Mouse (Mus musculus): ENCODE results near the gene Cisd2.

DNA sequence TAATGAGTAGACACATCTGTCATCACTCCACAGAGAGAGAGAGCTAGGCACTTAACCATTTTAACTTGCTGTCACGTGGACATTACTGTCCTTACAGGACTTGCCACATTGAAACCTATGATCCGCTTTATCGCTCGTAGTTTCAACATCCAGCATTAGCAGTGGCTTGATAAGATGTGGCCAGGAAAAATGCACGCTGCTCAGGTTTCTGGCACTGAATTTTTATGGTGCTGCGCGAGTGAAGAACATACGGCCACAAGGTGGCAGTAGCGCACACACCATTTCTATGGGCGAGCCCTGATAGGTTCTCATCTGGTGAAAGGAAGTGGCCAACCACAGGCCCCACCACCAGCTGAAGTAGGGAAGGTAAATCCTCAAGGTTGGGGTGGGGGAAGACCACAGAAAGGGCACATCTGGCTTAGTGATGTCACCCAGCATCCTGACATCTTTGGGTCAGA lies 21.5 kb downstream of the Cisd2 start:
- no peak for TF ChIP-seq ZNF384 (IDR thresholded peaks at IDR 0.05; ENCODE audit: low read depth, low read length)
- TF ChIP-seq ZC3H11A (IDR thresholded peaks at IDR 0.05; ENCODE audit: borderline replicate concordance, low read depth, low read length) = peak; percentile 51; the same call in 1 of the 2 replicates
